Mouse (Mus musculus): Measurements from ENCODE around the gene Hmx1. TPM values are rescaled to one million over a fixed set of nuclear protein-coding genes. Genes with fewer than 3 reads are reported as not detected.

Gene Hmx1
- polyA plus RNA-seq, 1 experiment from 2014 or later: 0.75 TPM

- Histone ChIP-seq H3K27ac (no peak overlapping the region), H3K9ac (replicated peaks) (no peak overlapping the region)
- WGBS: 1% methylated on average over 48 of the region's 48 CpGs
Measured at GRCm38 (mm10) chr5:35399704-35400320, 10.9 kb downstream of the Hmx1 start.

GRCm38 (mm10) chr5:35401240-35401639 lies 12.3 kb downstream of the Hmx1 start:
- no peak for ATAC-seq (ENCODE audit: insufficient number of reproducible peaks, insufficient read depth, low FRiP score, low TSS enrichment, low read depth)
- Histone ChIP-seq H3K27ac (no peak overlapping the region), H3K4me1 (replicated peaks) (peaks cover 21% of the 10 kb centered on the region), H3K36me3 (no peaks in the 10 kb centered on the region), H3K9ac (replicated peaks) (no peak overlapping the region), H3K4me2 (no peak overlapping the region), H3K27me3 (peaks cover 98% of the 10 kb centered on the region), H3K9me3 (no peaks in the 10 kb centered on the region), H3K4me3 (replicated peaks) (no peak overlapping the region)
- WGBS: 3% methylated on average over 8 of the region's 8 CpGs

More at GRCm38 (mm10) chr5:35399704-35400320, 10.9 kb downstream of the Hmx1 start:
- Histone ChIP-seq H3K4me2 (peak overlapping the region; percentile 26; the same call in 1 of the 2 replicates), H3K4me3 (replicated peaks) (peak overlapping the region; percentile 15; the same call in 1 of the 2 replicates), H3K36me3 (no peaks in the 10 kb centered on the region), H3K4me1 (replicated peaks) (peaks cover 21% of the 10 kb centered on the region), H3K9me3 (no peaks in the 10 kb centered on the region), H3K27me3 (peaks cover 98% of the 10 kb centered on the region)
- no peak for ATAC-seq (ENCODE audit: insufficient number of reproducible peaks, insufficient read depth, low FRiP score, low TSS enrichment, low read depth)

GRCm38 (mm10) chr5:35407411-35407930 lies 18.6 kb downstream of the Hmx1 start:
- WGBS: 44% methylated on average over 9 of the region's 9 CpGs
- Histone ChIP-seq H3K4me2 (no peak overlapping the region), H3K9ac (replicated peaks) (no peak overlapping the region), H3K9me3 (no peaks in the 10 kb centered on the region), H3K36me3 (no peaks in the 10 kb centered on the region), H3K27ac (no peak overlapping the region), H3K4me3 (replicated peaks) (no peak overlapping the region), H3K27me3 (peaks cover 89% of the 10 kb centered on the region), H3K4me1 (replicated peaks) (peaks cover 4% of the 10 kb centered on the region)
- ATAC-seq (ENCODE audit: insufficient number of reproducible peaks, insufficient read depth, low FRiP score, low TSS enrichment, low read depth): no peak

- peaks cover 85% of the 10 kb centered on the region for H3K27me3 ChIP-seq
Measured at GRCm38 (mm10) chr5:35411028-35411427, 22.1 kb downstream of the Hmx1 start.

GRCm38 (mm10) chr5:35412833-35413232 lies 23.9 kb downstream of the Hmx1 start:
- no peak for ATAC-seq (ENCODE audit: insufficient number of reproducible peaks, insufficient read depth, low FRiP score, low TSS enrichment, low read depth)
- Histone ChIP-seq H3K27me3 (peaks cover 85% of the 10 kb centered on the region), H3K27ac (no peak overlapping the region), H3K9ac (replicated peaks) (no peak overlapping the region), H3K4me3 (replicated peaks) (no peak overlapping the region), H3K4me2 (peak overlapping the region; percentile 15), H3K36me3 (no peaks in the 10 kb centered on the region), H3K4me1 (replicated peaks) (peaks cover 16% of the 10 kb centered on the region), H3K9me3 (no peaks in the 10 kb centered on the region)
- WGBS: 17% methylated on average over 12 of the region's 12 CpGs

More at GRCm38 (mm10) chr5:35411028-35411427, 22.1 kb downstream of the Hmx1 start:
- ATAC-seq (ENCODE audit: insufficient number of reproducible peaks, insufficient read depth, low FRiP score, low TSS enrichment, low read depth): no peak
- Histone ChIP-seq H3K4me2 (no peak overlapping the region), H3K4me1 (replicated peaks) (peaks cover 16% of the 10 kb centered on the region), H3K27ac (no peak overlapping the region), H3K9me3 (no peaks in the 10 kb centered on the region), H3K36me3 (no peaks in the 10 kb centered on the region), H3K4me3 (replicated peaks) (no peak overlapping the region), H3K9ac (replicated peaks) (no peak overlapping the region)
- WGBS: 61% methylated on average over 10 of the region's 10 CpGs

GRCm38 (mm10) chr5:35417707-35418106 lies 28.8 kb downstream of the Hmx1 start:
- Histone ChIP-seq H3K4me3 (replicated peaks) (no peak overlapping the region), H3K27me3 (peaks cover 60% of the 10 kb centered on the region), H3K4me1 (replicated peaks) (peaks cover 10% of the 10 kb centered on the region), H3K27ac (no peak overlapping the region), H3K9me3 (no peaks in the 10 kb centered on the region), H3K9ac (replicated peaks) (no peak overlapping the region), H3K4me2 (no peak overlapping the region), H3K36me3 (no peaks in the 10 kb centered on the region)
- 44% methylated on average over 7 of the region's 7 CpGs for WGBS
- no peak for ATAC-seq (ENCODE audit: insufficient number of reproducible peaks, insufficient read depth, low FRiP score, low TSS enrichment, low read depth)

- Histone ChIP-seq H3K27ac (no peak overlapping the region), H3K4me1 (replicated peaks) (no peaks in the 10 kb centered on the region; the same call in 1 of the 2 replicates), H3K4me2 (no peak overlapping the region), H3K9me3 (no peaks in the 10 kb centered on the region), H3K9ac (replicated peaks) (no peak overlapping the region), H3K36me3 (no peaks in the 10 kb centered on the region), H3K27me3 (peaks cover 35% of the 10 kb centered on the region), H3K4me3 (replicated peaks) (no peak overlapping the region)
- WGBS: 62% methylated on average over 4 of the region's 4 CpGs
- no peak for ATAC-seq (ENCODE audit: insufficient number of reproducible peaks, insufficient read depth, low FRiP score, low TSS enrichment, low read depth)
Measured at GRCm38 (mm10) chr5:35421622-35422021, 32.7 kb downstream of the Hmx1 start.

- H3K9ac ChIP-seq (replicated peaks): no peak overlapping the region
- 23% methylated on average over 11 of the region's 11 CpGs for WGBS
- no peak overlapping the region for H3K4me3 ChIP-seq (replicated peaks)
- no peak overlapping the region for H3K27ac ChIP-seq
- H3K9me3 ChIP-seq: no peaks in the 10 kb centered on the region
- H3K4me1 ChIP-seq (replicated peaks): no peaks in the 10 kb centered on the region; the same call in 1 of the 2 replicates
- H3K27me3 ChIP-seq: peaks cover 30% of the 10 kb centered on the region
- no peak overlapping the region for H3K4me2 ChIP-seq
- no peak for ATAC-seq (ENCODE audit: insufficient number of reproducible peaks, insufficient read depth, low FRiP score, low TSS enrichment, low read depth)
- H3K36me3 ChIP-seq: no peaks in the 10 kb centered on the region
Measured at GRCm38 (mm10) chr5:35425218-35425617, 36.3 kb downstream of the Hmx1 start.

- H3K9ac ChIP-seq (replicated peaks): no peak overlapping the region
- no peaks in the 10 kb centered on the region for H3K36me3 ChIP-seq
- H3K9me3 ChIP-seq: no peaks in the 10 kb centered on the region
- no peak overlapping the region for H3K4me3 ChIP-seq (replicated peaks)
- 60% methylated on average over 6 of the region's 6 CpGs for WGBS
- H3K27me3 ChIP-seq: peaks cover 29% of the 10 kb centered on the region
- H3K27ac ChIP-seq: no peak overlapping the region
- H3K4me1 ChIP-seq (replicated peaks): no peaks in the 10 kb centered on the region; the same call in 1 of the 2 replicates
- H3K4me2 ChIP-seq: no peak overlapping the region
- no peak for ATAC-seq (ENCODE audit: insufficient number of reproducible peaks, insufficient read depth, low FRiP score, low TSS enrichment, low read depth)
Measured at GRCm38 (mm10) chr5:35427901-35428300, 39.0 kb downstream of the Hmx1 start.

GRCm38 (mm10) chr5:35428421-35428820 lies 39.5 kb downstream of the Hmx1 start:
- H3K36me3 ChIP-seq: no peaks in the 10 kb centered on the region
- no peak overlapping the region for H3K4me2 ChIP-seq
- H3K27ac ChIP-seq: no peak overlapping the region
- H3K27me3 ChIP-seq: peaks cover 29% of the 10 kb centered on the region
- 83% methylated on average over 6 of the region's 6 CpGs for WGBS
- H3K4me3 ChIP-seq (replicated peaks): no peak overlapping the region
- no peaks in the 10 kb centered on the region; the same call in 1 of the 2 replicates for H3K4me1 ChIP-seq (replicated peaks)
- H3K9ac ChIP-seq (replicated peaks): no peak overlapping the region
- H3K9me3 ChIP-seq: no peaks in the 10 kb centered on the region
- ATAC-seq (ENCODE audit: insufficient number of reproducible peaks, insufficient read depth, low FRiP score, low TSS enrichment, low read depth): no peak

GRCm38 (mm10) chr5:35432098-35432497 lies 43.2 kb downstream of the Hmx1 start:
- H3K27me3 ChIP-seq: peaks cover 16% of the 10 kb centered on the region
- WGBS: 54% methylated on average over 6 of the region's 6 CpGs

More at GRCm38 (mm10) chr5:35432098-35432497, 43.2 kb downstream of the Hmx1 start:
- Histone ChIP-seq H3K4me3 (replicated peaks) (no peak overlapping the region), H3K4me1 (replicated peaks) (no peaks in the 10 kb centered on the region), H3K27ac (no peak overlapping the region), H3K36me3 (no peaks in the 10 kb centered on the region), H3K9ac (replicated peaks) (no peak overlapping the region), H3K4me2 (no peak overlapping the region), H3K9me3 (peaks cover 5% of the 10 kb centered on the region; the same call in 1 of the 2 replicates)
- no peak for ATAC-seq (ENCODE audit: insufficient number of reproducible peaks, insufficient read depth, low FRiP score, low TSS enrichment, low read depth)

Data from limb, embryonic 12.5 days (tissue).